Mouse (Mus musculus): Measurements from ENCODE around the gene Magt1. TPM values are rescaled to one million over a fixed set of nuclear protein-coding genes. Genes with fewer than 3 reads are reported as not detected.

Magt1 gene
- polyA plus RNA-seq (2014; fragmentation: Nextera tagmentation; extraction: Ambion mirVana): 19.9 and 23.8 TPM in 2 replicates

DNA sequence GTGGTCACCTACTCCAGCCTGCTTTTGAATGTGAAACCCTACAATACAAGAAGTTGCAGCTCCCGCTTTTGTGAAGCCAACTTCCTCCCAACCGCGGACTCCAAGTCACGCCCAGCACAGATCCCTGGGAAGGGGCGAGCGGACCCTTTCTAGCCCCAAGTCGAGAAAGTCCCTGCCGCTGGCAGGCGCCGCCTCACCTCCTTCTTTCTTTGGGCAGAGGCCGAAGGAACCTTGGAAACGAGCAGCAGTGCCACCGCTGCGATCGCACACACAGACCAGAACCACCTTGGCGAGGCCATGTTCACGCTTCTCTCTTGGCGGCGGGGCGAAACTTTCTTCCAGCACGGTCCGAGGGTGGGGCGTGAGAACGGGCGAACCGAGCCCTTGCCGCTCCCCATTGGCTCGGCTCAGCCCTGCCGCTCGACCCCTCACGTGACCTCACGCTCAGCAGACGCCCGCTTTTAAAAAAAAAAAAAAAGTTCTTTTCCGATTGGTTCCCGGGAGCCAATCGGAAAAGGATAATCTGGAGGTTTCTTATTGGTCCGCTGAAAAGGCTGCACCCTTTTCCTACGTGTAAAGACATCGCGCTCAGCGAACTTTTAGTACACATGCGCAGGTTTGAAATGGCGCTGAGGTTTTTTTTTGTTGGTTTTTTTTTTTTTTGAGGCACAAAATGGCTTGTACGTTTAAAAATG, at the start of gene Magt1:
Gene Magt1, minus strand, starts transcription at position 442 of the 695 bp plus-strand sequence.
- no peaks in the 10 kb centered on the region for H3K9me3 ChIP-seq (replicated peaks; ENCODE audit: control insufficient read depth, low read length)
- peak within 1 kb of the TSS; percentile 52 for H3K4me2 ChIP-seq (ENCODE audit: low read length)
- H3K36me3 ChIP-seq (ENCODE audit: control insufficient read depth, insufficient read depth, low read length): no peaks in the 10 kb centered on the region
- peak within 1 kb of the TSS; percentile 48 for H3K4me3 ChIP-seq (ENCODE audit: low read depth, low read length)
- 28% methylated on average over 45 of the region's 45 CpGs for WGBS
- peak within 1 kb of the TSS; percentile 57 for H3K27ac ChIP-seq (ENCODE audit: low read depth, low read length)
- ATAC-seq (peak; percentile 92), DNase-seq (ENCODE audit: low spot score) (peak; percentile 97)
- peak within 1 kb of the TSS; percentile 56 for H3K9ac ChIP-seq (ENCODE audit: low read length)
- H3K27me3 ChIP-seq (replicated peaks; ENCODE audit: control insufficient read depth, insufficient read depth, low read length): no peaks in the 10 kb centered on the region
- H3K4me1 ChIP-seq (ENCODE audit: control insufficient read depth, insufficient read depth, low read length): no peaks in the 10 kb centered on the region

DNA sequence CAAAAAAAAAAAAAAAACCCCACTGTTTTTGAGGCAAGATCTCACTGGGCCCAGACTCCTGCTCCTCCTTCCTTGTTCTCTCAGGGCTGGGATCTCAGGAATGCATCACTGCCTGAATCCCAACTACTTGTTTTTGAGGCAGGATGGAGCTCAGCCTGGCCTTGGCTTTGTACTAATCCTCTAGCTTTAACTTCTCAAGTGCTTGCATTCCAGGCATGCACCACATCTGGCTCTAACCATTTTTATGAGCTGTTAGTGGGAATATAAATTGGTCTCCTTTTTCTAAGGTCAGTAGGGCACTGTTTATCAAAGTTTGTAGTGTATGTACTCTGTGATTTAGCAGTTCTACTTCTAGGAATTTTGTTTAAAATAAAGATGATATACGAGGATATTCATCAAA, 36.5 kb upstream of the Magt1 start:
- no peak for DNase-seq (ENCODE audit: low spot score)
- Histone ChIP-seq H3K27ac (ENCODE audit: low read depth, low read length) (no peak overlapping the region), H3K4me2 (ENCODE audit: low read length) (no peak overlapping the region), H3K36me3 (ENCODE audit: control insufficient read depth, insufficient read depth, low read length) (no peaks in the 10 kb centered on the region), H3K27me3 (replicated peaks; ENCODE audit: control insufficient read depth, insufficient read depth, low read length) (no peaks in the 10 kb centered on the region), H3K9me3 (replicated peaks; ENCODE audit: control insufficient read depth, low read length) (no peaks in the 10 kb centered on the region), H3K4me1 (ENCODE audit: control insufficient read depth, insufficient read depth, low read length) (no peaks in the 10 kb centered on the region), H3K4me3 (ENCODE audit: low read depth, low read length) (no peak overlapping the region), H3K9ac (ENCODE audit: low read length) (no peak overlapping the region)
- ATAC-seq: no peak
- 72% methylated on average over 1 of the region's 1 CpGs for WGBS

DNA sequence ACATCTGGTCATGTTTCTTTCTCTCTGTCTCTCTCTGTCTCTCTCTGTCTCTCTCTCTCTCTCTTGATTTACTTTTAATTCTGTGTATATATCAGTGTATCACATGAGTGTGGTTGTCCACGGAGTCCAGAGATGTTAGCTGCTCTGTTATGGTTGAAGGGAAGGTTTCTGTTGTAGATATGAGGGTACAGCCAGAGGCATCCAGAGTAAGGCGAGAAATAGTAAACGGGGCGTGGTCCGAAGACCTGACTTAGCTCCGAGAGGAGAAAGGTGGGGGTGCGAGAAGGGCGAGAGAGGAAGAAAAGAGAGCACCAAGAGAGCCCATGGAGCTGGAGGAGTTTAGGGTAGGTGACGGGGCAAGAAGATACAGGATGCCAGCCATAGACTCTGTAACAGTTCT, 34.2 kb upstream of the Magt1 start:
- DNase-seq (ENCODE audit: low spot score) (no peak), ATAC-seq (no peak)
- Histone ChIP-seq H3K4me3 (ENCODE audit: low read depth, low read length) (no peak overlapping the region), H3K4me1 (ENCODE audit: control insufficient read depth, insufficient read depth, low read length) (no peaks in the 10 kb centered on the region), H3K9ac (ENCODE audit: low read length) (no peak overlapping the region), H3K4me2 (ENCODE audit: low read length) (no peak overlapping the region), H3K27me3 (replicated peaks; ENCODE audit: control insufficient read depth, insufficient read depth, low read length) (no peaks in the 10 kb centered on the region), H3K9me3 (replicated peaks; ENCODE audit: control insufficient read depth, low read length) (no peaks in the 10 kb centered on the region), H3K36me3 (ENCODE audit: control insufficient read depth, insufficient read depth, low read length) (no peaks in the 10 kb centered on the region), H3K27ac (ENCODE audit: low read depth, low read length) (no peak overlapping the region)
- 86% methylated on average over 9 of the region's 9 CpGs for WGBS

DNA sequence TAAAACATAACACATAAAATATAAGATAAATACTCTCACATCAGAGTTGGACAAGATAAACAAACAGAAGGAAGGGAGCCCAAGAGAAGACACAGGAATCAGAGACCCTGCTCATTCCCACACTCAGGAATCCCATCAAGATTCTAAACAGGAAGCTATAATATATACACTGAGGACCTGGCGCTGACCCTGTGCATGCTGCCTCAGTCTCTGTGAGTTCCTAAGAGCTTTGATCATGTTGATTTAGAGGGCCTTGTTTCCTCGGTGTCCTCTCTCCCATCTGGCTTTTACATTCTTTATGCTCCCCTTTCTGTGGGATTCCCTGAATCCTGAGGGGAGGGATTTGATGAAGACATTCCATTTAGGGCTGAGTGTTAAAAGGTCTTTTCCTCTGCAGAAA, 33.7 kb upstream of the Magt1 start:
- DNase-seq (ENCODE audit: low spot score) (no peak), ATAC-seq (no peak)
- H3K4me1 ChIP-seq (ENCODE audit: control insufficient read depth, insufficient read depth, low read length): no peaks in the 10 kb centered on the region
- no peaks in the 10 kb centered on the region for H3K9me3 ChIP-seq (replicated peaks; ENCODE audit: control insufficient read depth, low read length)
- no peaks in the 10 kb centered on the region for H3K27me3 ChIP-seq (replicated peaks; ENCODE audit: control insufficient read depth, insufficient read depth, low read length)
- 62% methylated on average over 2 of the region's 2 CpGs for WGBS
- no peak overlapping the region for H3K4me3 ChIP-seq (ENCODE audit: low read depth, low read length)
- H3K4me2 ChIP-seq (ENCODE audit: low read length): no peak overlapping the region
- H3K36me3 ChIP-seq (ENCODE audit: control insufficient read depth, insufficient read depth, low read length): no peaks in the 10 kb centered on the region
- H3K27ac ChIP-seq (ENCODE audit: low read depth, low read length): no peak overlapping the region
- H3K9ac ChIP-seq (ENCODE audit: low read length): no peak overlapping the region

DNA sequence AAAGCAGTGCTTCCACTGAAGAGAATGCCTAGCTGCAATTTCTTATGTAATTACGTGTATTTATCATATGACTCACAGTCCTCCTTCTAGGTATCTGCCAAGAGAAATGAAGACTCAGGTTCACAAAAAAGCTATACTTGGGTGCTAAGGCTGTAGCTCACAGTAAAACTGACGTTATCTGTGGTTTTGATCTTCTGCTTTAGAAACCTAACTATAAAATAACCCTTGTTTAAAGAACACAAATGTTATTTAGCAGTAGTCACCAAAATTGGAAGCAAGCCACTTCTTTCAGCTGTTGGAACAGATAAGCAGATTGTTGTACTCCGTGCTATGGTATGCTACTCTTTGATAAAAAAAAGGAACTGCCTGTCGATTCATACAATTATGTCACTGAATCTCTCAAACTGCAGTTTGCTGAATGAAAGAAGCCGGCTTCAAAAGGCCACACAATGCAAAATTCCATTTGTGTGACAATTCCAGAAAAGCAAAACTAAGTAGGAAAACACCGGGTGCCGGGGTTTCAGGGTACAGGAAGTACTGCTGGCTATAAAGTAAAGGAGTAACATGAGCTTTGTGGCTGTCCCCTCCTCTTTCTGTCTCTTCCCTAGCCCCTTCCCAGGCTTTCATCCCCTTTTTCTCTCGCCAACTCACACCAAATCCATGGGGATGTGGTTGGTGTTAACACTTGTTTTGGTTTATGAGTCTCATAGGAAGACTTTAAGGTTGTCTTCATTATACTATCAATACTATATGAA, 32.3 kb upstream of the Magt1 start:
- Histone ChIP-seq H3K27ac (ENCODE audit: low read depth, low read length) (no peak overlapping the region), H3K27me3 (replicated peaks; ENCODE audit: control insufficient read depth, insufficient read depth, low read length) (no peaks in the 10 kb centered on the region), H3K4me3 (ENCODE audit: low read depth, low read length) (no peak overlapping the region), H3K36me3 (ENCODE audit: control insufficient read depth, insufficient read depth, low read length) (no peaks in the 10 kb centered on the region), H3K9me3 (replicated peaks; ENCODE audit: control insufficient read depth, low read length) (no peaks in the 10 kb centered on the region), H3K9ac (ENCODE audit: low read length) (no peak overlapping the region), H3K4me1 (ENCODE audit: control insufficient read depth, insufficient read depth, low read length) (no peaks in the 10 kb centered on the region), H3K4me2 (ENCODE audit: low read length) (no peak overlapping the region)
- DNase-seq (ENCODE audit: low spot score): peak; percentile 56
- ATAC-seq: no peak
- WGBS: 57% methylated on average over 8 of the region's 8 CpGs

DNA sequence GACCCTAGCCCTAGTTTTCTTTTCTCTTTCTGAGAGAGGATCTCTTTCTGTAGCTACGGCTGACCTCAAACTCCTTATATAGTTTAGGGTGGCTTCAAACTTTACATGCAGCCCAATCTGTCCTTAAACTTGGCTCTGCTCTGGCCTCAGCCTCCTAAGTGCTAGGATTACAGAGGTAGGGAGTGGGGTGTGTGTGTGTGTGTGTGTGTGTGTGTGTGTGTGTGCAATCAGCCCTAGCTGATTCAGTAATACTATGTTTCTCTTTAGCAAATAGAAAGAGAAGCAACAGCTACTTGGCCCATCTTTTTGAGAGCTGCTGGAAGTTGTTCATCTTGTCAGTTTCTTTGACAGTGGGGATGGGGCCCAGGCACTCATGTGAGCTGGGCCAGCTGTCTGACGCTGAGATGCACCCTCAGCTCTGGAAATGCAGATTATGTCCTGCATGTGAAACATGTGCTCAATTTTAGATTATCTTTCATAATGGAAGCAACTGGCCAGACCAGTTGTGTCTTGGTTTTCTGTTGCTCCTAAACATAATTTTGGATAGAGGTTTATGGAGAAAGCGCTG, 25.6 kb upstream of the Magt1 start:
- no peak for DNase-seq (ENCODE audit: low spot score)
- Histone ChIP-seq H3K27me3 (replicated peaks; ENCODE audit: control insufficient read depth, insufficient read depth, low read length) (no peaks in the 10 kb centered on the region), H3K4me1 (ENCODE audit: control insufficient read depth, insufficient read depth, low read length) (no peaks in the 10 kb centered on the region), H3K9ac (ENCODE audit: low read length) (no peak overlapping the region), H3K36me3 (ENCODE audit: control insufficient read depth, insufficient read depth, low read length) (no peaks in the 10 kb centered on the region), H3K4me3 (ENCODE audit: low read depth, low read length) (no peak overlapping the region), H3K9me3 (replicated peaks; ENCODE audit: control insufficient read depth, low read length) (no peaks in the 10 kb centered on the region), H3K4me2 (ENCODE audit: low read length) (no peak overlapping the region), H3K27ac (ENCODE audit: low read depth, low read length) (no peak overlapping the region)
- no peak for ATAC-seq
- WGBS: 87% methylated on average over 3 of the region's 3 CpGs

DNA sequence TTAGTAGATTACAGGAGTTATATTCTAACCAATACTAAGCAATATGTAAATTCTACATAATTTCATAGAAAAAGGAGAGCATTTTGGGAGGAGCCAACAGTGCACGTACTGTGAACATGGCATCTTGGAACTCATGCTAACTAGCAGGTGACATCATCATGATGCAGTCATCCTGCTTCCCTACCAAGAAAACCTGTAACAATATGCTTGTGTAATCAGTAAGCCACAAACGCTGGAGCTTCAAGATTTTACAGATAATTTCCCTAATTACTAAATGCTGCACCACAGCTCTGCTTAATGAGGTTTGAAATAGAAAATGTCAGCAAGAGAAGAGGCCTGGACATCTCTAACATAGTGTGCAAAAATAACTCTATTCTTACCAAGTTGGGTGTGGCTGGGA, 24.0 kb upstream of the Magt1 start:
- no peak for DNase-seq (ENCODE audit: low spot score)
- no peaks in the 10 kb centered on the region for H3K36me3 ChIP-seq (ENCODE audit: control insufficient read depth, insufficient read depth, low read length)
- H3K27me3 ChIP-seq (replicated peaks; ENCODE audit: control insufficient read depth, insufficient read depth, low read length): no peaks in the 10 kb centered on the region
- no peaks in the 10 kb centered on the region for H3K4me1 ChIP-seq (ENCODE audit: control insufficient read depth, insufficient read depth, low read length)
- no peak overlapping the region for H3K4me3 ChIP-seq (ENCODE audit: low read depth, low read length)
- 59% methylated on average over 2 of the region's 2 CpGs for WGBS
- ATAC-seq: no peak
- H3K9ac ChIP-seq (ENCODE audit: low read length): no peak overlapping the region
- no peaks in the 10 kb centered on the region for H3K9me3 ChIP-seq (replicated peaks; ENCODE audit: control insufficient read depth, low read length)
- no peak overlapping the region for H3K4me2 ChIP-seq (ENCODE audit: low read length)
- H3K27ac ChIP-seq (ENCODE audit: low read depth, low read length): no peak overlapping the region

DNA sequence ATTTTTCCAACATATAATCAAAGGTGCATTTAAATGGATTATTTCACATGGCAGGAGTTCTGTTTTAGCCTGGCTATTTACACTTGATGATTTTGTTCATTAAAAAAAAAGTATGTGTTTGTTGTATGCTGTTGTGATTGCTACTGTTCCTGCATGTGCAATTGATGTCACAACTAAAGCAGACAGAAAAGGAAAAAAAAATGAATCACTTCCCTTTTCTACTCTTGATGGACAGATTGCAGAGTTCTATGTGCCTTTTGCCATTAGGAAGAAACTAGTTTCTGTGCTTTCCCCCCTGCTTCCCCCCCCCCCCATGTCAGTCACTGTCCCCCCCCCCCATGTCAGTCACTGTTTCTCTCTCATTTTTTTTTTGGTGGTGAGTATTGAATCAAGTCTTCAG, 19.4 kb upstream of the Magt1 start:
- no peak overlapping the region for H3K27ac ChIP-seq (ENCODE audit: low read depth, low read length)
- 0 out of 2 replicates have a peak, but pooled peaks cover 2% of the 10 kb centered on the region for H3K4me1 ChIP-seq (ENCODE audit: control insufficient read depth, insufficient read depth, low read length)
- no peak for ATAC-seq
- no peaks in the 10 kb centered on the region for H3K27me3 ChIP-seq (replicated peaks; ENCODE audit: control insufficient read depth, insufficient read depth, low read length)
- no peak for DNase-seq (ENCODE audit: low spot score)
- H3K36me3 ChIP-seq (ENCODE audit: control insufficient read depth, insufficient read depth, low read length): no peaks in the 10 kb centered on the region
- H3K9ac ChIP-seq (ENCODE audit: low read length): no peak overlapping the region
- no peak overlapping the region for H3K4me3 ChIP-seq (ENCODE audit: low read depth, low read length)
- no peaks in the 10 kb centered on the region for H3K9me3 ChIP-seq (replicated peaks; ENCODE audit: control insufficient read depth, low read length)
- H3K4me2 ChIP-seq (ENCODE audit: low read length): no peak overlapping the region

DNA sequence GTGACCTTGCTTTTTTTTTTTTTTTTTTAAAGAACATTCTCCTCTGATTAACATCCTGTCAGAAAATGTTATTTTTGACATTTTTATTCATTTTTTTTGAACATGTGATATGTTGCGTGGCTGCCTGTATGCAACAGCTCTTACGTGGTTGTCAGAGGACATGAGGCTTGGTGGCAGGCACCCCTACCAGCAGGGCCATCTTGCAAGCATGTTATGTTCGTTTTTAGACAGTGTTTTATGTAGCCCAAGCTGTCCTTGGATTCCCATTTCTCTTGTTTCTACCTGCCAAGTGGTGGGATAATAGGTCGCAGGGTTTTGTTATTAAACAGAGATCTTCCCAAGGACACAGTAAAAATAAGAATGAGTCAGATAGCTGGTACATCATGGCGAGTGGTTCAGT, 18.5 kb upstream of the Magt1 start:
- DNase-seq (ENCODE audit: low spot score) (no peak), ATAC-seq (no peak)
- Histone ChIP-seq H3K9ac (ENCODE audit: low read length) (no peak overlapping the region), H3K27me3 (replicated peaks; ENCODE audit: control insufficient read depth, insufficient read depth, low read length) (no peaks in the 10 kb centered on the region), H3K9me3 (replicated peaks; ENCODE audit: control insufficient read depth, low read length) (no peaks in the 10 kb centered on the region), H3K4me1 (ENCODE audit: control insufficient read depth, insufficient read depth, low read length) (0 out of 2 replicates have a peak, but pooled peaks cover 2% of the 10 kb centered on the region), H3K36me3 (ENCODE audit: control insufficient read depth, insufficient read depth, low read length) (no peaks in the 10 kb centered on the region), H3K4me3 (ENCODE audit: low read depth, low read length) (no peak overlapping the region), H3K4me2 (ENCODE audit: low read length) (no peak overlapping the region), H3K27ac (ENCODE audit: low read depth, low read length) (no peak overlapping the region)
- WGBS: 79% methylated on average over 5 of the region's 5 CpGs

Data from forebrain, embryonic 14.5 days (tissue).